Mouse (Mus musculus): ENCODE measurements around the gene Ppfibp1. TPM values are rescaled to one million over a fixed set of nuclear protein-coding genes. Genes with fewer than 3 reads are reported as not detected.

The Ppfibp1 gene
- total RNA-seq, 2 experiments from 2014 or later: 80.7 to 89.8 TPM

DNA sequence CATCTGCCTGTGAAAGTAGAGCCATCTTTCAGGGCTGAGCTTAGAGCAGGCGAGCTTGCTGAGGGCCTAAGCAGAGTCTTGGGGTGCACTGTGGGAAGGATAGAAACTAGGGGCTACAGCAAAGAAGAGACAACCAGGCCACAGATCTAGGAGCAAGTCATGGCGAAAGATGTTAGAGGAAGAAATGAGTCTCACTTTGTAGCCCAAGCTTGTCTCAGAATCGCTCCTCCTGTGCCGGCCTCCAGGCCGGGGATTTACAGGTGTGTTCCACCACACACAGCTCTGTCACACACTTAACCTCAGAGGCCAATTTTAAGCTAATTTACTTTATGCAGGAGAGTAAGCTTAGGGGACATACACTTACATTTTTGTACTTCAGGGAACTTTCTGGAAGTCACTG, 130.1 kb downstream of the Ppfibp1 start:
- intact Hi-C loops (cut with DNase I): no loop called here
- no peak for DNase-seq

DNA sequence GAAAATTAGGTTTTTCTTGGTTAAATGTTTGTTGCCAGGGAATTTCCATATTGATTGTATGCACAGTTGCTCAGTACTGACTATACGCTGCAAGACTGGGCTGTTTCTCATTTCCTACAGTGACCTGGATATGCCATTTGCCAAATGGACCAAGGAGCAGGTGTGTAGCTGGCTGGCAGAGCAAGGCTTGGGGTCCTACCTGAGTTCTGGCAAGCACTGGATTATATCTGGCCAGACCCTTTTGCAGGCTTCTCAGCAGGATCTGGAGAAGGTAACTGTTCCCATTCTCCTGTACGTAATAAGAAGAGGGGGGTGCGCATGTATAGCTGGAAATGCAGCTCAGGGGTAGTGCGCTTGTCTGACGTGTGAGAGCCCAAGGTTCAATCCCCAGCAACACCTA, 132.9 kb downstream of the Ppfibp1 start:
- no peak for DNase-seq
- intact Hi-C loops (cut with DNase I): no loop called here

DNA sequence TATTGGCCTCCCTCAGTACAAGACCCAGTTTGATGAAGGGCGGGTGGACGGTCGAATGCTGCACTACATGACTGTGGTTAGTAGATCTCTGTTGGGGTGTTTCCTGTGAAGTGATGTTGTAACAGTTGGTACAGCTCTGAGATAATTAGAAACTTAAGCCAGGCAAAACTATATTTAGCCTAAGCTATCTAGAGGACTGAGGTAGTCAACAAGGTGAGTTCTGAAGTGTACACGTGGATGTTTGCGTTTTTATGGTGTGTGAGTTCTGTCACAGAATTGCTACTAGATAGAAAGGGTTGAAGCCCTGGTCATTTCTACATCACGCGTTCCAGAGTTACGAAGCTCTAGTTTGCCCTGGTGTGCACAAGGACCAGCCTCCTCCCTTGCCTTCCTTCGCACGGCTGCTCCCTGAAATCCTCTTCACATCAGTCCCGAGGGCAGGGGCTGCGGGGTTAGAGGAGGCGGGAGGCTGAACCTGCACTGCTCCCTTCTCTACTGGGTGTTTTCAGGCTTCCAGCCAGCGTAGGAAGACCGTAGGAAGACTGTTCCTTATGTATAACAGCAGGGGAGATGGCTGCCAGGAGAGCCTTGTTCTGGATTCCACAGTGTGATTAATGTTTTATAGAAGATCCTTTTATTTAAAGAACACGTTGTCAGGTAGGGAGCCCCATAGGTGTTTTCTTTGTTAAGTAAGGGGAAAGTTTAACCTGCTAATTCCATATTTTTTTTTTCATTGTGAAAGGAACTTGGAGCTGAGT, 134.3 kb downstream of the Ppfibp1 start:
- intact Hi-C loops (cut with DNase I): no loop called here

DNA sequence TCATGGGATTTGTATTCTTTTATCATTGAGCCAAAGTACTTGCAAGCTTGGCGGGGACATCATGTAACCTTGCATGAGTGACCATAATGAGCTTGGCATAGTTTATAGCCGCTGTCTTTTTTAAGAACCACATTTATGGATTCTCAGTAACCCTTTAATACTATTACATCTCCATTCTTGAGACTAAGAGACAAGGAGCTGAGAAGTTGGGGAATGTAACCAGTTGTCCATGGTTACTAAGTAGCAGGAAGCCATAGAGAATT, 134.8 kb downstream of the Ppfibp1 start:
- intact Hi-C loops (cut with DNase I): no loop called here
- no peak for DNase-seq

More for the DNA sequence above, 134.3 kb downstream of the Ppfibp1 start:
- peak in 1 of 2 experiments; percentile 30 for DNase-seq

DNA sequence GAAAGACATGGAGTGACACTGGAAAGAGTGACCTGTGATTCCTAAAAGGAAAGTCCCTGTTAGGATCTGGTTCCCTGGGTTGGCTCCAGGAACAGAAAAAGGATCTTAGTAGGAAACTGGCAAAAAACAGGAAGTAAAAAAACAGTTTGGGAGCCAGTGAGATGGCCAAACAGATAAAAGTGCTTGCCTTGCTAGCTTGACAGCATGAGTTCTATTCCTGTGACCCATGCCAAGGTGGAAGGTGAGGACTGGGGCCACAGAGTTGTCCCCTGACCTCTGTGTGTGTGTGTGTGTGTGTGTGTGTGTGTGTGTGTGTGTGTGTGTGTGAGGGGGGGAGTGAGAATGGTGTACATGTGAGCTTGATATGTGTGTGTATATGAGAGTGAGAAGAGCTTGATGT, 135.3 kb downstream of the Ppfibp1 start:
- intact Hi-C loops (cut with DNase I): no loop called here
- no peak for DNase-seq

DNA sequence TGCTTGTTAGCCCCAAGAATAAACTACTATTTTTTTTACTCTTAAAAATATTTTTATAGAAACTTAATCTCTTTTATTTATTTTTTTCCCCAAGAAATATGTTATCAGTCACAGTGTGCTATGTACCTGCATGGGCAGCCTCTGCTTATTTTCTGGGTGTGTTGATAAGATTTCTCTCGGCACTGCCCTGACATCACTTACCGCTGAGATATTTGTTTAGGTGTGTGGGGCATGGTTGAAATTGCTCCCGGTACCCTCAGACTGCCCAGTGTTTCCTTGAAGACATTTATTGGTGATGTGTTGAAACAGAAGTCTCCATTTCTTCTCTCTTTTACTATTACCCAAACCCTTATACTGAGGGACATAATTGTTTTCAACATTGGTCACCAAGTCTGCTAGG, 136.5 kb downstream of the Ppfibp1 start:
- intact Hi-C loops (cut with DNase I): no loop called here
- no peak for DNase-seq

DNA sequence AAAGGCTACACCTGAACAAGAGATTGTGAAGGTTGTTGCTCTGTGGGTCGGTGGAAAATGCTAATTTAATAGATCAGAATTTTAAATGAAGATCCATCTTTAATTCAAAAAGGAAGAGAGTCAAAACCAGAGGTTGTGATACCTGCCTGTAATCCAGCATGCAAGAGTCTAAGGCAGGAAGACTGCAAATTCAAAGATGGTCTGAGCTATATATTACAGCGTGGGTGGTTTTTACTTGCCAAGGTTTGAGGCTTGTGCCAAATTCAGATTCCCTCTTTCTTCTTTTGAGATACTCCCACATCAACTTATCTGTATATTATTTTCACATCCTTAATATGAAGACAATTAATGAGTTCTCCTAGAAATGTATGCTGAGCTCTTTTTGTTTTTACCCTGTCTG, 140.1 kb downstream of the Ppfibp1 start:
- intact Hi-C loops (cut with DNase I): no loop called here
- no peak for DNase-seq

DNA sequence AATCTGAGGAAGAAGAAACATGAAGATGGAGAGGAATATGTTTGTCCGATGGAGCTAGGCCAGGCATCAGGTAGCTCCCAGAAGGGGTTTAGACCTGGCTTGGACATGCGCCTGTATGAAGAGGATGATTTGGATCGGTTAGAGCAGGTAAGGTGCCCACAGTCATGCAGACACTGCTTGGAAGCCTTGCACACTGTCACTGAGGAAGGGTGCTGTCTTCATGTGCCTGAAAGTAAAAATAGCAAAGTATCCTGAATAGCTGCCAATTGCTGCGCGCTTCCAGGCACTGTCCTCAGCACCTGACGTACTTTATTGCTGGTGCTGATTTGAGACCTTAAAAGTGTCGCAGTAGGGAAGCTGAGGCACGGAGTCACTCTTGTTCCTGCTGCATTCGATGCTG, 141.3 kb downstream of the Ppfibp1 start:
- intact Hi-C loops (cut with DNase I): no loop called here
- peak in 1 of 2 experiments; percentile 25 for DNase-seq

DNA sequence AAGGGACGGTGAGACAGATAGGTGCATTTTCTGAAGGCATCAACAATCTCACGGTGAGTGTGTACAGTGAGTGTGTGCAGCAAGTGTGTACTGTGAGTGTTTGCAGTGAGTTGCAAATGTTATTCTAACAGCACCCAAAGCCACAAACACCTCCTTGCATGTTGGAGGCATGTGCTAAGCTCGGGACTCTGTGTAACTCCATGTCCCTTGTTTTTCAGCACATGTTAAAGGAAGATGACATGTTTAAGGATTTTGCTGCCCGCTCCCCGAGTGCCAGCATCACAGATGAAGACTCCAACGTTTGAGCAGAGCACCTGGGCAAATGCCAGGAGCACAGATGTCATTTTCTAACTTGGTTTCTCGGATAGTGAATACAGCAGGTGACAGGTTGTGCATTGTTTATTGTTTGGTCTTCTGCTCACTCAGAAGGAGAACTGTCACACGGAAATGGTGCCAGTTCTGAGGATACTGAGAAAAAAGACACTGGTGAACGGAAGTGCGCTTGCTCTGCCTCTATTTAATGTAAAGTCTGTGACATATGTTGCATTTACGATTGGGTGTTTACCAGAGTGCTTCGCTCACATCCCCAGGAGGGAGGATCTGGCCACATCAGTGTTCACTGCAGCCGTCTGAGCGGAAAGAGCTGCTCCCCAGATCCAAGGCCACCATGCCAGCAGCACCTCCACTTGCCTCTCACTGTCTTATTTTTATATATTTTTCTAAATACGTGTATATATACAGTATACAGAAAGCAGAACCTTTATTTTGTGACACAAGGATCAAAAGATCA, 142.0 kb downstream of the Ppfibp1 start:
- intact Hi-C loops (cut with DNase I): no loop called here
- DNase-seq: no peak

DNA sequence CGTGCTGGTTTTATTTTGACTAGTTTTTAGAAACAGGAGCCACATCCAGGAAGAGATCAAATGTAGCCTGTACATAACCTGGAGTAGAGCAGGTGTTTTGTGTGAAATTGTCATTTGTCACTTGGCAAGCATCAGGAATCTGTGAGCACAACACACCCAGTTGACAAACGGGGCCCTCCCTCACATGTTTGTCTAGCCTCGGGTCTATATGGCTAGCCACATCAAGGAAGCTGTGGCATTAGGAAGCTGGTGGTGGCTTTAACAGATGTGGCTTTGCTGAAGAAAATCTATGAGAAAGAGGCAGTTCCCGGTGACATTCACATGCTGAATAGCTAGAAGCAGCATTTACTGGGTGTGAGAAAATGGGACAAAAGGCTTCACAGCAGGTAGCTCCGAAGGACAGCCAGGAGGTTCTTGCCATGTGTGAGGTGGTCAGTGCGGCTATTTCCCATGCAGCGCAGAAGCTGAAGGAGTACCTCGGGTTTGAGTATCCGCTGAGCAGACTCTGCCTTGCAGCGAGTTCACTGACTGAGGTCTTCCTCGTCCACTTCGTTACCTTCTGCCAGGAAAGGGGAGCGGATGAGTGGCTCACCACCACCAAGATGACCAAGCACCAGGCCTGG, 144.1 kb downstream of the Ppfibp1 start, which contains the start of gene Rep15:
Rep15 (plus strand) TSS at position 282 of the 623 bp plus-strand sequence.
- intact Hi-C loops (cut with DNase I): no loop called here

DNA sequence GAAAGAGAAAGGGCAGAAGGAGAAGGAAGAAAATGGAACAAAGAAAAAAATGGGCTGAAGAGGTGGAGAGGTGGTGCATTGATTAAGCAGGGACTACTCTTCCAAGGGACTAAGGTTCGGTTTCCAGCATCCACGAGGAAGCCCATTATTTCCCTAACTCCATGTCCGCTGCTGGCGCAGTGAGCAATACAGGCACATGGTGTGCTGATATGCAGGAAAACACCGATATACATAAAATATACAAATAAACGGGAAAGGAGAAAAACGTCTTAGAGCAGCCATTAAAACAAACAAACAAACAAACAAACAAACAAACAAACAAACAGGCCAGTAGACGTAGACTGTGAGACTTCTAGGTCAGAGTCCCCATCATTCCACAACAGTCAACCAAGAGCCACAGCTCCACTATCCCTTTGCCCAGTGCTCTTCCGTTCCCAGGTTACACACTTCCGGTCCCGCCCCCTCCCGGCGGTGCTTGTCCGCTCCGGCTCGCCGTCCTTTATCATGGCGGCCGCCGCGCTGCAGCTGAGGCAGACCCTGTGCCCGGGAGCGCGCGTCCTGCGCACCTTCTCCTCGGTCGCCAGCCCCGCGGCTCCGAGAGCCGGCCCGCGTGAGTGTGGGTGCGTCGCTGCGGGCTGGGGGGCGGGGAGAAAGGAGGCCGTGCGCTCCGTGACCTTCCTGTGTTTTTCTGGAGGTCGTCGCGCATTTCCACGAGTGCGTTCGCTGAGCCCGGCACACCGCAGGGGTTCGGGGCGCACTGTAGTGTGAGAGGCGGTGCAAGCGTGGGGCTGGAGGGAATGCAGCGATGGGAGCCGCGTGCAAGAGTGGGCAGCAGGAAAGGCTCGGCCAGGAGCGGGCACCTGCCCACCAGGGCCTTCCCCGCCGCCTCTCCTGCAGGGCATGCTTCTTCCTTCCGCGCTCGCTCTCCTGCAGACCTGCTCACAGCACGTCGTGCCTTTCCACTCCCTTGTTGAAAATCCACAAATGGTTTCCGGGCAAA, 154.3 kb downstream of the Ppfibp1 start, which contains the start of gene Mrps35:
Mrps35 (plus strand) TSS at position 474 of the 1,000 bp plus-strand sequence.
- intact Hi-C loops (cut with DNase I): no loop called here
- peak; percentile 92 to 94 for DNase-seq

More for the DNA sequence above, 144.1 kb downstream of the Ppfibp1 start, which contains the start of gene Rep15:
- DNase-seq: no peak

DNA sequence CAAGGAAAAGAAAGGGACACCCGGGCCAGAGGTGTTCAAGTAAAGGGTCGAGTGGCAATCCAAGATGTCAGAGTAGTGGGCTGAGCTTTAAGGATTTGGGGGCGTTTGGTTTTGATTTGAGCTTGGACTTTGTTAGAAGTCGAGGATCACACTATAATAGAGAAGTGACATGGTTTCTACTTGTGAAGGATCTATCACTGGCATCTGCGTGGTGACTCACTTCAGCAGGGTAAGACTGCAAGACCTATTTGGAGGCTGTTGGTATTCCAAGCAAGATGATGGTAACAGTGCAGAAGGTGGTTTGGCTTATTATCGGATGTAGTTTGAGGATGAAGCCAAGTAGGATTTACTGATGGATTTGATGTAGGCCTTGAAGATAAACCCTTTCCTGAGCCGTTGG, 155.3 kb downstream of the Ppfibp1 start:
- DNase-seq: no peak
- intact Hi-C loops (cut with DNase I): no loop called here

DNA sequence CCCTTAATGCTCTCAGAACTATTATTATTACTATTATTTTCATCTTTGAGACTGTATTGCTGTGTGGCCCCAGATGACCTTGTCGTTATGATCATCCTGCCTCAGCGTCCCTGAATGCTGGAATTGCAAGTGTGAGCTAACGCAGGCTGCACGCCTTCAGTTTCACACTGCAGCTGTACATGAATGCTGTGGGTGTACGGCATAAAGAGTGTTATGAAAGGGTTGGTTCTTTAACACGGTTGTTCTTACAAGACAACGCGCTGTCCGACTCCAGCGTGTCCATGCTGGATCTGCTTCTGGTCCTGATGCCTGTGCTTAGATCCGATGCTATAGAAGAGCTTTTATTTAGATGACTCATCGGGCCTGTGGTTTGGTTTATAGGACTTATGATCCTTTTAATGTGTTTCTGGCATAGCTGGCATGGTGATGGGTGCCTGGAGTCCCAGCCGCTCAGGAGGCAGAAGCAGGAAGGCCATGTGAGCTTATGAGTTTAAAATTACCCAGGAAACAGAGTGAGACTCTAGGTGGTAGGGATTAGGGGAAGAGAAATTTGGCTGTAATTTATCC, 161.0 kb downstream of the Ppfibp1 start:
- intact Hi-C loops (cut with DNase I): no loop called here
- DNase-seq: no peak

DNA sequence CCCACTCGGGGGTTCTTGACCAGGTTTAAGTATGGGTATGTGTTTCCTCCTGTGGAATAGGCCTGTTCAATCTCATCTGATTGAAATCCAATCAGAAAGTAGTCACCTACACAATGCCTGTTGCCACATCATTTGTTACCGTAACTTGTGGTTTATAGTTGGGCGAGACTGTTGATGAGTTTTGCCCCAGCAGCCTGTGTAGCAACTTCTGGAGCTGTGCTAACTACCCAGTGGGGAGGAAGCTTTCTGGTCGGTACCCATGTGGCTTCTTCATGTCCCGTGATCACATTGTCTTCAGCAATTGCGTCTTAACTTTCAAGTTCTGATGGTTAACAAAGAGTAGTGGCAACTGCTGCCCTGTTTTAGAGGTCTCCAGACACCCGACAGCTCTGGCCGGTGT, 163.4 kb downstream of the Ppfibp1 start:
- no peak for DNase-seq
- intact Hi-C loops (cut with DNase I): no loop called here

DNA sequence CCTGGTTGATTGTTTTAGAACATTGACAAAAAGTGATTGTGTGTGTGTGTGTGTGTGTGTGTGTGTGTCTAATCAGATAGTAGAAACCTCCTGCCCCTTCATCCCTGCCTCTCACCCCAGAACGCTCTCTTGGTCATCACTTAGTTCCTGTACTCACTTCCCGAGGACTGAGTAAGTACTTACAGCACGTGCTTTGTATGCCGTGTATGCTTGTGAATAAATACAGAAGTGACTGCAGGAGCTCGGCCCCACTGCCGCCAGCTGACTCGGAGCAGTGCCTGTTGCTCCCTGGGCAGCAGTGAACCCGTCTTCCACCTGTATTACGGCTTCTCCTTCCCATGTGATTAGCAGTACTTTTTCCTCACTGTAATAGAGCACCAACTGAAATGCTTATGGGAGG, 164.2 kb downstream of the Ppfibp1 start:
- intact Hi-C loops (cut with DNase I): no loop called here
- no peak for DNase-seq

DNA sequence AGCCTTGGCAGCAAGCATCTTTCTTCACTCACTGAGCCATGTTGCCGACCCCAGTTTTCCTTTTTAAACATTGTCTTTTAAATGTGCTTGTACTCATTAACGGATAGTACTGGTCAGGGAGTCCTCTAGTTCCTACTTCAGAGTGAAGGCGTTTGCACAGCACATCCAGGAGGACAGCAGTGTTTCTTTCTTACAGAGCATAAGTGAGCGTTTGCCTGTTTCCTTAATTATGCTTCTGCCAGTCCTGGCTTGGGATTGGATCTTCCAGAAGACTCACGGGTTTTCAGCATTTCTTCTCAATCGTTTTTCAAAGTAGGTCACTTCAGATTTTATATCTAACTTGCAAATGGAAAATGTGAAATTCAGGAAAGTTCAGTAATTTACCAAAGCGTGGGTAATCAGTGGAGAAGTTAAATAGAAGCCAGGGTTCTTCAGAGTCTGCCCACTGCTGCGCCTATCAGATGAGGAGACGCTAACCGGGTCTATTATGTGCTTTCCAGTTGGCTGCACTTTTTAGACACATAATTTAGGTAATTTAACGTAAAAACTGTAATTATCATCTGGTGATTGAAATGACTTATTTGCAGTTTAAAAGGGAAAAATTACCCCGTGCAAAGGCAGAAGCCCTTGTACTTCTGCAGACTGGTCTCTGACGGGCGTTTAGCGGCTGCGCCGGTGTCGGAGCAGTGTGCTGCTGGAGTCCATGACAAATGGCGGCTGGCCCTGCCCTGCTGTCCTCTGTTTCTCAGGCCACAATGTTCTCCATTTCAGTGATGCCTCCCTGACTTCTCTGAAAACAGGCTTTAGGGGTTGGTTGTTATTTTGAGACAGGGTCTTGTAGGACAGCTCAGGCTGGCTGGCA, 165.7 kb downstream of the Ppfibp1 start:
- intact Hi-C loops (cut with DNase I): no loop called here
- DNase-seq: no peak

DNA sequence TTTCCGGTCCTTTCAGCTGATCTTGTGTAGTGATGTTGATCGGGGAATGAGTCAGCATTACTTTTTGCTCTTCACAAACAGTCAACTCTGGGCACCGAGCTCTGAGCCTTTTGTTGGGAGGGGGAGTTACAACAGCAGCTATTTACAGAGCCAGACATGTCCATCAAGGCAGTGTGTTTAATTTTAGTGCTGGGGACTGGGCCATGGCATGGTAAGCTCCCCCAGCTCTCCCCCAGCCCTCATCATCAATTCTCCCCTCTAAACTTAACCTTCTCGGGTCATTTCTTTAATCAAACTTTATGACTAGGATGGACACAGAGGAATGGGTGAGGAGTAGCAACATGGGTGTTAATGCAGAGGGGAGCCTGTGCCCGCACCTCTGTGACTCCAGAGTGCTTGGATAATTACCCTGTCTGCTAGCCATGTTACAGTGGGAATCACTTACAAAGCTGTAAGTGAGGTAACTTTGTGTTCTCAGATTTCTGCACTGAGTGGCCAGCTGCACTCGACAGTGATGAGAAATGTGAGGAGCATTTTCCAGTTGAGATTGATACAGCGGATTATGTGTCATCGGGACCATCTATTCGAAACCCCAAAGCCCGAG, 167.2 kb downstream of the Ppfibp1 start:
- DNase-seq: no peak
- intact Hi-C loops (cut with DNase I): no loop called here

DNA sequence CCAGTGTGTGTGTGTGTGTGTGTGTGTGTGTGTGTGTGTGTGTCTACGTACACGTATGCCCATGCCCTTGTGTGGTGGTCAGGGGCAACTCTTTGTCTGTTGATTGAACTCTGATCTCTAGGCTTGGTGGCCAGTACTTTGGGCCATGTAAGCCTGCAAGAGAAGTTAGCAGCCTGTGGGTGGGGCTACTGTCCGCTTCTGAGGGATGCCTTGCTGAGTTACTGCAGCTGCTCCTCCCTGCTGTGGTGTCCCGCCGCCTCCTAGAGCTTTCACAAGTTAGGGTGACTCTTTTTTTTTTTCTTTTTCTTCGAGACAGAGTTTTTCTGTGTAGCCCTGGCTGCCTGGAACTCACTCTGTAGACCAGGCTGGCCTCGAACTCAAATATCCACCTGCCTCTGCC, 171.0 kb downstream of the Ppfibp1 start:
- intact Hi-C loops (cut with DNase I): no loop called here

DNA sequence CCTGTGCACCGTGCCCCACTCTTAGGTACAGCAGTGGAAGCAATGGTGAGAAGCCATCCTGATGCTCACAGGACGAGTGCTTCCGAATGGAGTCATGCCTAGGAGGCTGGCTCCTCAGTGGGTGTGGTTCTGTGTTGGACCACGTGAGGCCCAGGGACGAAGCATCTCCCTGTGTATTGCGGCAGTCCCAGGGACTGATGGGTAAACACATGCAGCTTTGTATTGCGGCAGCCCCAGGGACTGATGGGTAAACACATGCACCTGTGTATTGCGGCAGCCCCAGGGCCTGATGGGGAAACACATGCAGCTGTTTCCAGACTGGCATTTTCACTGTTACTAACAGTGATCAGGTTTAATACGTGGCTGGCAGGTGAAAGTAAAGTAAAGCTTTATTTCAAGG, 173.3 kb downstream of the Ppfibp1 start:
- intact Hi-C loops (cut with DNase I): no loop called here
- no peak for DNase-seq

More for the DNA sequence above, 171.0 kb downstream of the Ppfibp1 start:
- peak; percentile 34 to 38 for DNase-seq
